Mouse (Mus musculus): ENCODE measurements at regions not wholly inside any gene's neighbourhood (a gene's known extent, or its start where the extent isn't known, plus 50 kb on each side); places are given as distances from the start of the nearest gene placed in this dataset.
"Not testable (repeated sequence)": the region's sequence is repeated elsewhere in the genome, so short reads cannot be mapped to it uniquely, and the experiment has no call there.

- no peak for DNase-seq
These were observed 163.8 kb upstream of the Hapln1 start for GRCm38 (mm10) chr13:89375526-89376474.

- no peak for DNase-seq
These were observed 161.2 kb upstream of the Hapln1 start for GRCm38 (mm10) chr13:89378365-89378764.

GRCm38 (mm10) chr13:89383619-89384190 is 155.9 kb upstream of the Hapln1 start:
- not testable (repeated sequence) for DNase-seq

GRCm38 (mm10) chr13:89384598-89385145 is 154.9 kb upstream of the Hapln1 start:
- DNase-seq = peak; percentile 7

- DNase-seq = no peak
These were observed 152.2 kb upstream of the Hapln1 start for GRCm38 (mm10) chr13:89387416-89387815.

GRCm38 (mm10) chr13:89389149-89389548 is 150.4 kb upstream of the Hapln1 start:
- no peak for DNase-seq

- DNase-seq = no peak
These were observed 144.8 kb upstream of the Hapln1 start for GRCm38 (mm10) chr13:89394717-89395344.

GRCm38 (mm10) chr13:89395851-89396250 is 143.7 kb upstream of the Hapln1 start:
- DNase-seq = no peak

GRCm38 (mm10) chr13:89401084-89401671 is 138.4 kb upstream of the Hapln1 start:
- DNase-seq = no peak

- no peak for DNase-seq
These were observed 129.1 kb upstream of the Hapln1 start for GRCm38 (mm10) chr13:89410504-89410903.

GRCm38 (mm10) chr13:89412768-89413487 is 126.7 kb upstream of the Hapln1 start:
- DNase-seq = no peak

GRCm38 (mm10) chr13:89418804-89419203 is 120.8 kb upstream of the Hapln1 start:
- no peak for DNase-seq

- DNase-seq = no peak
These were observed 117.8 kb upstream of the Hapln1 start for GRCm38 (mm10) chr13:89421833-89422232.

- no peak for DNase-seq
These were observed 116.1 kb upstream of the Hapln1 start for GRCm38 (mm10) chr13:89423491-89423890.

GRCm38 (mm10) chr13:89428272-89429071 is 111.1 kb upstream of the Hapln1 start:
- DNase-seq = no peak

GRCm38 (mm10) chr13:89444847-89445246 is 94.7 kb upstream of the Hapln1 start:
- no peak for DNase-seq

GRCm38 (mm10) chr13:89453819-89454218 is 85.8 kb upstream of the Hapln1 start:
- no peak for DNase-seq

- no peak for DNase-seq
These were observed 85.2 kb upstream of the Hapln1 start for GRCm38 (mm10) chr13:89454249-89455018.

GRCm38 (mm10) chr13:89463746-89464145 is 75.8 kb upstream of the Hapln1 start:
- DNase-seq = no peak
